ENCODE assay signal across 9 mouse cellular contexts in genomic region chr17:24513609-24514008, GRCm38 (mm10). TPM values are rescaled to one million over a fixed set of nuclear protein-coding genes. Genes with fewer than 3 reads are reported as not detected.
DNase-seq lines count a peak whose midpoint lies in the region; ATAC-seq lines count a peak whose summit lies in the region.
"Had no signal": no experiment of that assay in that cellular context is flagged by ENCODE, and none has a peak within 500 bp of the region (broad histone marks: within the 10 kb centered on the region; RNA-seq: fewer than 3 reads in every experiment).

No protein-coding gene starts in this region.

- peaks cover 43% of the 10 kb centered on the region for H3K36me3 ChIP-seq in liver, embryonic 11.5 days (ENCODE audit: control insufficient read depth, insufficient read depth, low read length)
- H3K36me3 ChIP-seq in neural tube, embryonic 13.5 days: peaks cover 91% of the 10 kb centered on the region

- peak; percentile 59 for ATAC-seq in liver, embryonic 11.5 days (replicated peaks; ENCODE audit: low FRiP score)
- ATAC-seq in neural tube, embryonic 13.5 days (ENCODE audit: low read depth): peak; percentile 45; the same call in 1 of the 2 replicates

- H3K27me3 ChIP-seq in liver, embryonic 11.5 days (replicated peaks; ENCODE audit: control insufficient read depth, insufficient read depth, low read length): no peaks in the 10 kb centered on the region
- no peaks in the 10 kb centered on the region for H3K27me3 ChIP-seq in neural tube, embryonic 13.5 days
- H3K27me3 ChIP-seq: limb, embryonic 15.5 days had no signal

- H3K27ac ChIP-seq in liver, embryonic 11.5 days (ENCODE audit: low read depth, low read length): no peak overlapping the region
- H3K27ac ChIP-seq in neural tube, embryonic 13.5 days (replicated peaks): no peak overlapping the region

- no peaks in the 10 kb centered on the region for H3K4me1 ChIP-seq in liver, embryonic 11.5 days (replicated peaks; ENCODE audit: control insufficient read depth, insufficient read depth, low read length)
- H3K4me1 ChIP-seq in neural tube, embryonic 13.5 days (replicated peaks): peaks cover 4% of the 10 kb centered on the region; the same call in 1 of the 2 replicates
- H3K4me1 ChIP-seq: limb, embryonic 15.5 days had no signal

- peak; percentile 54 for DNase-seq in ovary, postnatal 36 days (ENCODE audit: low spot score)
- DNase-seq in ovary, postnatal 14 days (ENCODE audit: low spot score): no peak
- DNase-seq in cerebellum, adult 9-11 months: peak; percentile 63
- peak; percentile 37 for DNase-seq in heart, adult 8-10 months (ENCODE audit: low spot score)
- peak; percentile 33 to 69 for DNase-seq in kidney, adult 8-10 months
- no peak for DNase-seq in liver, embryonic 11.5 days (ENCODE audit: low spot score)
- DNase-seq in B cell, adult 2 months: no peak

- WGBS in liver, embryonic 11.5 days: 65% methylated on average over 5 of the region's 5 CpGs
- 60% methylated on average over 5 of the region's 5 CpGs for WGBS in neural tube, embryonic 13.5 days

- H3K4me2 ChIP-seq in liver, embryonic 11.5 days: no peak overlapping the region
- H3K4me2 ChIP-seq in neural tube, embryonic 13.5 days: peak overlapping the region; percentile 5; the same call in 1 of the 2 replicates
- H3K4me2 ChIP-seq: limb, embryonic 15.5 days had no signal

- no peak overlapping the region for H3K4me3 ChIP-seq in liver, embryonic 11.5 days (ENCODE audit: low read depth, low read length)
- H3K4me3 ChIP-seq in neural tube, embryonic 13.5 days: no peak overlapping the region
- H3K4me3 ChIP-seq: limb, embryonic 15.5 days had no signal

- no peaks in the 10 kb centered on the region for H3K9me3 ChIP-seq in liver, embryonic 11.5 days (ENCODE audit: control insufficient read depth, low read length)
- no peaks in the 10 kb centered on the region for H3K9me3 ChIP-seq in neural tube, embryonic 13.5 days
- H3K9me3 ChIP-seq: limb, embryonic 15.5 days had no signal

- H3K9ac ChIP-seq in liver, embryonic 11.5 days (ENCODE audit: low read depth, low read length): no peak overlapping the region
- H3K9ac ChIP-seq in neural tube, embryonic 13.5 days: 0 out of 2 replicates have a peak overlapping the region, but pooled peaks have one; percentile 19
- H3K9ac ChIP-seq: limb, embryonic 15.5 days had no signal

RNA-seq across cellular contexts. Expression of gene Traf7, which starts 14.1 kb away (rescaled TPM):
- 10 to 100 TPM; 37.0 to 50.9 (median 42.7) TPM for total RNA-seq in heart, adult 8-10 months (2022)
- 81.0 and 90.7 TPM in 2 replicates for polyA plus RNA-seq in liver, embryonic 11.5 days (2014; fragmentation: Nextera tagmentation; extraction: Ambion mirVana)
- 70.1 and 82.9 TPM in 2 replicates for polyA plus RNA-seq in neural tube, embryonic 13.5 days (2015; fragmentation: Nextera tagmentation; extraction: Ambion mirVana)

RNA-seq across cellular contexts. Expression of gene Rab26, which starts 20.4 kb away (rescaled TPM):
- total RNA-seq in heart, adult 8-10 months (2022): under 1 TPM in 3 of 4 experiments, not detected in 1; 0.23 to 0.50 (median 0.25) TPM
- 2.0 and 2.4 TPM in 2 replicates for polyA plus RNA-seq in liver, embryonic 11.5 days (2014; fragmentation: Nextera tagmentation; extraction: Ambion mirVana)
- 1.5 and 1.6 TPM in 2 replicates for polyA plus RNA-seq in neural tube, embryonic 13.5 days (2015; fragmentation: Nextera tagmentation; extraction: Ambion mirVana)

RNA-seq across cellular contexts. Expression of gene Caskin1, which starts 25.2 kb away (rescaled TPM):
- under 1 TPM; 0.16 to 0.23 (median 0.19) TPM for total RNA-seq in heart, adult 8-10 months (2022)
- polyA plus RNA-seq in liver, embryonic 11.5 days (2014; fragmentation: Nextera tagmentation; extraction: Ambion mirVana): 0.47 and 0.56 TPM in 2 replicates
- 35.0 and 35.3 TPM in 2 replicates for polyA plus RNA-seq in neural tube, embryonic 13.5 days (2015; fragmentation: Nextera tagmentation; extraction: Ambion mirVana)

RNA-seq across cellular contexts. Expression of gene Mlst8, which starts 34.7 kb away (rescaled TPM):
- 10 to 100 TPM; 10.5 to 11.8 (median 11.0) TPM for total RNA-seq in heart, adult 8-10 months (2022)
- 22.3 TPM in 2 replicates for polyA plus RNA-seq in liver, embryonic 11.5 days (2014; fragmentation: Nextera tagmentation; extraction: Ambion mirVana)
- 35.7 and 36.2 TPM in 2 replicates for polyA plus RNA-seq in neural tube, embryonic 13.5 days (2015; fragmentation: Nextera tagmentation; extraction: Ambion mirVana)

RNA-seq across cellular contexts. Expression of gene Pkd1, which starts 36.0 kb away (rescaled TPM):
- 10 to 100 TPM; 27.8 to 43.0 (median 34.9) TPM for total RNA-seq in heart, adult 8-10 months (2022)
- polyA plus RNA-seq in liver, embryonic 11.5 days (2014; fragmentation: Nextera tagmentation; extraction: Ambion mirVana): 8.7 and 12.2 TPM in 2 replicates
- 20.1 and 22.9 TPM in 2 replicates for polyA plus RNA-seq in neural tube, embryonic 13.5 days (2015; fragmentation: Nextera tagmentation; extraction: Ambion mirVana)

Comparison
In these comparisons a context has a peak if more than half of its experiments do, and no peak if none do; other contexts are left out.
1. DNase-seq: peak in ovary, postnatal 36 days (single experiment), cerebellum, adult 9-11 months (single experiment), heart, adult 8-10 months (single experiment) and kidney, adult 8-10 months (2 of 2); none in ovary, postnatal 14 days (single experiment), liver, embryonic 11.5 days (single experiment) and B cell, adult 2 months (0 of 2).
2. RNA of gene Caskin1, which starts 25.2 kb away (polyA plus RNA-seq): 35.0 to 35.3 TPM in neural tube, embryonic 13.5 days; 0.47 to 0.56 TPM in liver, embryonic 11.5 days; every median in the first group is over 10 times any median in the second.